Mouse (Mus musculus) hindbrain, embryonic 12.5 days (tissue): ENCODE measurements at regions not wholly inside any gene's neighbourhood (a gene's known extent, or its start where the extent isn't known, plus 50 kb on each side); places are given as distances from the start of the nearest gene placed in this dataset.

ENCODE experiments used
- ATAC-seq: fragments of 200-750 bp; cut with Nextera tagmentation; 2 replicates; pipeline ENCODE4 v1.8.0; 2017; ENCODE audit warnings: moderate TSS enrichment; ENCODE audit not compliant: low FRiP score
- H3K27ac ChIP-seq: fragments of 300-500 bp; sonication (generic); 2 replicates; pipeline ENCODE4 v1.5.1; 2016; ENCODE audit warnings: mild to moderate bottlenecking
- H3K27me3 ChIP-seq: fragments of 300-500 bp; sonication (generic); 2 replicates; pipeline ENCODE4 v1.6.1; 2016; ENCODE audit warnings: mild to moderate bottlenecking
- H3K36me3 ChIP-seq: fragments of 300-500 bp; sonication (generic); 2 replicates; pipeline ENCODE4 v1.6.1; 2016; ENCODE audit warnings: mild to moderate bottlenecking
- H3K4me1 ChIP-seq: fragments of 300-500 bp; sonication (generic); 2 replicates; pipeline ENCODE4 v1.6.1; 2016
- H3K4me2 ChIP-seq: fragments of 300-500 bp; sonication (generic); replicated peaks from 2 replicates; pipeline ENCODE4 v1.6.1; 2016; ENCODE audit warnings: mild to moderate bottlenecking
- H3K4me3 ChIP-seq: fragments of 300-500 bp; sonication (generic); 2 replicates; pipeline ENCODE4 v1.5.1; 2016; ENCODE audit warnings: mild to moderate bottlenecking
- H3K9ac ChIP-seq: fragments of 300-500 bp; sonication (generic); 2 replicates; pipeline ENCODE4 v1.6.1; 2016; ENCODE audit warnings: mild to moderate bottlenecking, moderate library complexity
- H3K9me3 ChIP-seq: fragments of 300-500 bp; sonication (generic); replicated peaks from 2 replicates; pipeline ENCODE4 v1.6.1; 2016; ENCODE audit warnings: mild to moderate bottlenecking
- WGBS: fragments of 180-500 bp; shearing (Covaris S2); methylation state at CpG from one replicate; pipeline ENCODE4 v1.1.7; 2016; 5-methylcytosine and 5-hydroxymethylcytosine counted together

GRCm38 (mm10) chr5:18916688-18917285, 310.0 kb upstream of the Magi2 start:
- 41% methylated on average over 7 of the region's 7 CpGs for WGBS

DNA sequence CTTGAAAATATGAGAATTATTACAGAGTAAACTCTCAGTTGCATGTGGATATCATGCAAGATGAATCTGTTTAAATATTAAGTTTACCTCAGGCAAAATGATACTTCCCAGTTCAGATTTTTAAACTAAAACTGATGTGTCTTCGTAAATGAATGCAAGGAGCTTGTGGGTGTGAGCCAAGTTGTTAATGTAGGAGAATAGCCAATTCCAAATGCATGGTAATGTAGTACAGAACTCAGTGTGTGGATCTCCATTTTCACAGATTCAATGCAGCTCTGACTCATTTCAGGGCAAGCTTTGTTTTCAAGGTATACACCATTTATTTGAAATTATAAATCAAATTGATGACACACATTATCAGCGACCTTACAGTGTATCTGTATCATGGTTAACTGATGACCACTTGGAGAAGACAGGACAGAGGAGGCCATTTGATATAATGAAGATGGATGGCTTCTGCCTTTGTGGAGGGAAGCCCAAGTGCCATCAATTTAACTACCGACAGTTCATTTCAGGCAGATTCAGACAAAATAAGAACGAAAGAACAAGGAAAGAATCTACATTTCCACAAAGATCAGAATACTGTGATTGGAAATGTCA, 272.9 kb upstream of the Magi2 start:
- WGBS, result 57% methylated on average over 4 of the region's 4 CpGs
- peak; percentile 68; the same call in 1 of the 2 replicates for ATAC-seq

More at GRCm38 (mm10) chr5:18916688-18917285, 310.0 kb upstream of the Magi2 start:
- Histone ChIP-seq H3K27me3 (no peaks in the 10 kb centered on the region), H3K4me3 (no peak overlapping the region), H3K27ac (no peak overlapping the region), H3K4me2 (no peak overlapping the region), H3K9me3 (no peaks in the 10 kb centered on the region), H3K9ac (no peak overlapping the region), H3K4me1 (no peaks in the 10 kb centered on the region), H3K36me3 (no peaks in the 10 kb centered on the region)
- 0 out of 2 replicates have a peak, but pooled peaks have one; percentile 61 for ATAC-seq

More for the DNA sequence above, 272.9 kb upstream of the Magi2 start:
- Histone ChIP-seq H3K27ac (no peak overlapping the region), H3K4me1 (no peaks in the 10 kb centered on the region), H3K36me3 (no peaks in the 10 kb centered on the region), H3K9ac (no peak overlapping the region), H3K4me3 (no peak overlapping the region), H3K4me2 (no peak overlapping the region), H3K27me3 (no peaks in the 10 kb centered on the region), H3K9me3 (no peaks in the 10 kb centered on the region)
